Mouse (Mus musculus) bone marrow macrophage, adult 2 months (primary cell): ENCODE measurements around the gene Adgra1. TPM values are rescaled to one million over a fixed set of nuclear protein-coding genes. Genes with fewer than 3 reads are reported as not detected.

Experiments
- H3K27ac ChIP-seq: 2 replicates; pipeline ENCODE4 v1.5.1; 2012; ENCODE audit warnings: low read depth, low read length; ENCODE audit not compliant: insufficient read depth
- H3K4me1 ChIP-seq: 2 replicates; pipeline ENCODE4 v1.6.1; 2012; ENCODE audit warnings: low read length; ENCODE audit not compliant: control insufficient read depth, insufficient read depth
- H3K4me3 ChIP-seq: 2 replicates; pipeline ENCODE4 v1.5.1; 2012; ENCODE audit warnings: mild to moderate bottlenecking, low read length, moderate library complexity; ENCODE audit not compliant: insufficient read depth
- CTCF ChIP-seq: IDR thresholded peaks from 2 replicates; pipeline ENCODE4 v1.5.1; 2012; ENCODE audit warnings: low read depth, mild to moderate bottlenecking, low read length, moderate library complexity
- POLR2A ChIP-seq: IDR thresholded peaks from 2 replicates; pipeline ENCODE4 v1.6.1; 2012; ENCODE audit warnings: mild to moderate bottlenecking, low read depth, low read length, borderline replicate concordance
- polyA plus RNA-seq: library from polyadenylated mRNA; stranded (reverse); fragments of >200 nt; gene quantifications from 2 replicates; pipeline ENCODE4 v1.2.4, GENCODE M21; 2012; ENCODE audit not compliant: missing spikeins, insufficient read depth, insufficient read length

Adgra1 gene
- polyA plus RNA-seq, 1 experiment: not detected

DNA sequence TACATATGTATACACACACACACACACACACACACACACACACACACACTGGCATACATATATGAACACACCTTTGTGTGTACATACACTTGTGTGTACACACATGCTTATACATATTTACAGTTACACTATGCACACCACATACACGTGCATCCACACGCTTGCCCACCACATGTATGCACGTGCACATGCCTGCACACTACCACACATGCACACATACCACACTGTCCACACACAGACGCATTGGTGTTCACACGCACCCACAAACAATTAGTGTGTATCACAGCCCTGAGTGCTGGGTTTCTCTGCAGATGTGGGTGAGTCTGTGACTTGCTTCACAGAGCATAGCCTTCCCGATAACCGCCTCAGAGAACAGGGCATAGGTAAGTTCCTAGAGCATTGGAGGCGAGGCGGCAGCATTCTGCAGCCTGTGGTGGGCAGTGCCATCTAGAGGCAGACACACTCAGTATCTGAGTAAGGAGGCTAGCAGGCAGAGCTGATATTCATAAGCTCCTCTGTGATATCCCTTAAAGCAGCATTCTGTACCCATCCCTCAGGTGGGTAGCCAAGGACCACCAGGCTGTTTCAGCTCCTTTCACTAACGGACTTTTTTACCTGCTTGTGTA, 43.3 kb downstream of the Adgra1 start:
- TF ChIP-seq POLR2A: no peak
- TF ChIP-seq CTCF: no peak; the same call in 1 of the 2 replicates
- H3K27ac ChIP-seq: no peak overlapping the region
- H3K4me1 ChIP-seq: no peaks in the 10 kb centered on the region
- H3K4me3 ChIP-seq: no peak overlapping the region

DNA sequence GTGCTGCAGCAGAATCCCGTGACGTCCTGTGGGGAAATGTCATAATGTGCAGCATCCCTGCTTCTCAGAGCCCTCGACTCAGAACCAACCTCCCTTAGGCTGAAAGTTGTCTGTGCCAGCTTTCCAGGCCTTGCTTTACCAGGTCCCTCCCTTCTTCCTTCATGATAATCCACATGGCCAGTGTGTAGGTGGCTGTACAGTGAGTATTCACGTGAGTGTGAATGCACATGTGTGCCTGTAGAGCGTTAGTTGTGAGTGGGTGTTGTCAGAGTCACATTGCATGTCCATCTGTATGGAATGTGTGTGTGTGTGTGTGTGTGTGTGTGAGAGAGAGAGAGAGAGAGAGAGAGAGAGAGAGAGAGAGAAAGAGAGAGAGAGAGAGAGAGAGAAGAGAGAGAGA, 44.1 kb downstream of the Adgra1 start:
- no peak overlapping the region for H3K4me3 ChIP-seq
- H3K27ac ChIP-seq: no peak overlapping the region
- no peaks in the 10 kb centered on the region for H3K4me1 ChIP-seq
- TF ChIP-seq POLR2A (no peak), CTCF (no peak)

GRCm38 (mm10) chr7:139878621-139879020, 44.6 kb downstream of the Adgra1 start:
- no peak overlapping the region for H3K4me3 ChIP-seq
- no peak for TF ChIP-seq POLR2A
- no peak for TF ChIP-seq CTCF
- no peak overlapping the region for H3K27ac ChIP-seq
- no peaks in the 10 kb centered on the region for H3K4me1 ChIP-seq

DNA sequence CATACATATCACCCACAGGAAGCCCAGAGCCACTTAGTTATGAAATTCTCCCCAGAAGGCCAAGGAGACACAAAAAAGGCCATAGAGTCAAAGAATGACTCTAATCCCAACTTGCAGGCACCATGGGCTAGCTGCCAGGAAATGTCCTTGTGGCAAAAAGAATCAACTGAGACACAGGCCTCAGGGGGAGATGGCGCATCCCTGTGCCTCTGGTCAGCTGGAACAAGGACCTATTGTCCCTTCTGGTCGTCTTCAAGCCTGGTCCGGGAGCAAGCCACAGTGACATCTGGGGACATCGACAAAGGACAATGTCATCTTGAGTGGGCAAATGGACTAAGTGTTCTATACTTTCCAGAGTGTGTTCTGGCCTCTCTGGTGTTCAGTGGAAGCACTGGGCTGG, 49.6 kb downstream of the Adgra1 start:
- H3K4me3 ChIP-seq: no peak overlapping the region
- no peaks in the 10 kb centered on the region for H3K4me1 ChIP-seq
- H3K27ac ChIP-seq: no peak overlapping the region
- TF ChIP-seq POLR2A (no peak), CTCF (no peak)

- no peak overlapping the region for H3K27ac ChIP-seq
- TF ChIP-seq CTCF: no peak
- no peak for TF ChIP-seq POLR2A
- H3K4me1 ChIP-seq: no peaks in the 10 kb centered on the region
- no peak overlapping the region for H3K4me3 ChIP-seq
These were observed 57.8 kb downstream of the Adgra1 start for GRCm38 (mm10) chr7:139891779-139892178.

- Histone ChIP-seq H3K27ac (no peak within 1 kb of the TSS), H3K4me3 (no peak within 1 kb of the TSS), H3K4me1 (no peaks in the 10 kb centered on the region)
- no peak for TF ChIP-seq CTCF
- TF ChIP-seq POLR2A: no peak
These were observed 60.9 kb downstream of the Adgra1 start, which contains the start of gene Kndc1 for GRCm38 (mm10) chr7:139894655-139895557. Gene Kndc1, plus strand, starts transcription at chr7:139894696.

DNA sequence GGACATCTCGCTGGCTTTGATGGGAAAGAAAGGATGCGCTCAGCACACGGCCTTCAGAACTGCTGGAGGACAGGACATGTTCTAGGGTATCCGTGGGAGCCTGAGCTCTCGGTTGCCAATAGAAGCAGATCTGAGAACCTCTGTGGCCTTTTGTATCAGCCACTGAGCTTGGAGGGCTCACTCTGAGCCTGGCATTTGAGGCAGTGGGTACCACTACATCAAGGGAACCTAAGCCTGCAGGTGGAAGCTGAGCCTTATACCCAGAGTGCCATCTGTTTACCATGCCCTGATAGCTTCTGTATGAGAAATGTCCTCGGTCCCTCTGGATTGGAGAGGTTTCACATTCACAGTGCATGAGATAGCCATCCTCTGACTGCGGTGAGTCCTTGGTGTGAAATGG, 62.3 kb downstream of the Adgra1 start:
- Histone ChIP-seq H3K4me1 (no peaks in the 10 kb centered on the region), H3K27ac (no peak overlapping the region), H3K4me3 (no peak overlapping the region)
- no peak for TF ChIP-seq POLR2A

DNA sequence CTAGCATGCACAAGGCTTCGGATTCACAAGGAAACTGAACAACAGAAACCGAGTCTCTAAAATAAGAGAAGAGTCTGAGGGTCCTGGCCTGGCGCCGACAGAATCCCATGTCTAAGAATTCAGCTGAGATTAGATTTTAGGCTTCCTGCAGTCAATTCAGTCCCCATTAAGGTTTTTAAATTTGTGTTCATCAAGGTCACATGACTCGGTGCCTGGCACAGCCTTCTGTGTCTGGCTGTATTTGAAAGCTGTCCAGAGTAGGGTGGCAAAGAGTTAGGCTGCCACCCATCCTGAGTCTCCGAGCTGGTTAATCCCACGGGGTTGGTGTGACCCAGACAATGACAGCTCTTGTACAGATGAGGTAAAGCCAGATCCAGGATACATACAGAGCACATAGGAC, 62.8 kb downstream of the Adgra1 start:
- Histone ChIP-seq H3K4me1 (no peaks in the 10 kb centered on the region), H3K27ac (no peak overlapping the region)
- TF ChIP-seq POLR2A (no peak), CTCF (no peak)

GRCm38 (mm10) chr7:139898606-139899005, 64.6 kb downstream of the Adgra1 start:
- Histone ChIP-seq H3K4me3 (no peak overlapping the region), H3K4me1 (no peaks in the 10 kb centered on the region), H3K27ac (no peak overlapping the region)
- TF ChIP-seq CTCF (no peak), POLR2A (no peak)

More for the DNA sequence above, 62.8 kb downstream of the Adgra1 start:
- H3K4me3 ChIP-seq: no peak overlapping the region

DNA sequence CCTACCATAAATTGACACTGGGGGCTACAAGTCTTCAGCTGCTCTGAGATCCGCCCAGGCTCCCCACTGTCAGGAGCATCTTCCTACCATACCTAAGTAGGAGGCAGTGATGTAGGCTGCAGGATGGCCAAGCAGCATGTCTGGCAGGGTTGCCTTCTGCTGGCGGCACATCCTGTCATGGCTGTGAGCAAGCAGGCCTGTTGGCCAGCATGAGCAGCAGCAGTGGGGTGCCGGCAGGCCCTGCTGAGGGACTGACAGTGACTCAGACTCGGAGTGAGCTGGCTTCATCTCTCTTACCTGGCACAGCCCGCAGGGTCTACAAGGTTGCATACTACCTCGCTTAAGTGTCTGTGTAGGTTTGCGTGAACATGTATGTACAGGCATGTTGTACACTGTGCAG, 65.5 kb downstream of the Adgra1 start:
- no peak for TF ChIP-seq CTCF
- TF ChIP-seq POLR2A: no peak
- Histone ChIP-seq H3K27ac (no peak overlapping the region), H3K4me3 (no peak overlapping the region), H3K4me1 (no peaks in the 10 kb centered on the region)
